Mouse (Mus musculus) adrenal gland, adult 2 months (tissue): ENCODE data around the gene Shcbp1l. TPM values are rescaled to one million over a fixed set of nuclear protein-coding genes. Genes with fewer than 3 reads are reported as not detected.
"Not testable (repeated sequence)": the region's sequence is repeated elsewhere in the genome, so short reads cannot be mapped to it uniquely, and the experiment has no call there.

Source experiments
- DNase-seq: peaks from one replicate; pipeline ENCODE4 v3.0.0; 2021
- polyA plus RNA-seq: library from polyadenylated mRNA; depleted of rRNA; stranded (reverse); fragments of >200 nt; gene quantifications from 2 replicates; pipeline ENCODE4 v1.2.3, GENCODE M21; 2012
- total RNA-seq, 2 experiments: library from RNA; stranded (reverse); gene quantifications; 2 replicates each; pipeline ENCODE4 v1.2.3; 2021

Shcbp1l gene
- total and polyA plus RNA-seq, 3 experiments: 0.14 to 0.45 (median 0.27) TPM

DNA sequence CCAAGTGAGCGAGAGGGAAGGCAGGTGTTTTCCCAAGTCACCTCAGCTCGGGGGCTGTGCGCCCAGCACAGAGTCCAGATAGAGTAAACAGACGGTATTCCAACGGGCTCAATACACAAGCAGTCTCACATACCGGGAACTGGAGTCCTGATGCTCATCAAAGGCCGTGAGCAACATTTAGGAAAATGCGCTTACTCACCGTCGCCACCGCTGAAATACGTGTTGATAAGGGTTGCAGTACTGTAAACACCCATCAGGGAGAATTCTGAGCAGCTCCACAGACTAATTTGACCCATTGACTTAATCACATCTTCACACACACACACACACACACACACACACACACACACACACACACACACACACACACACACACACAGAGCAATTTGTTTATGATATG, 691 bp upstream of the Shcbp1l start:
- no peak for DNase-seq

DNA sequence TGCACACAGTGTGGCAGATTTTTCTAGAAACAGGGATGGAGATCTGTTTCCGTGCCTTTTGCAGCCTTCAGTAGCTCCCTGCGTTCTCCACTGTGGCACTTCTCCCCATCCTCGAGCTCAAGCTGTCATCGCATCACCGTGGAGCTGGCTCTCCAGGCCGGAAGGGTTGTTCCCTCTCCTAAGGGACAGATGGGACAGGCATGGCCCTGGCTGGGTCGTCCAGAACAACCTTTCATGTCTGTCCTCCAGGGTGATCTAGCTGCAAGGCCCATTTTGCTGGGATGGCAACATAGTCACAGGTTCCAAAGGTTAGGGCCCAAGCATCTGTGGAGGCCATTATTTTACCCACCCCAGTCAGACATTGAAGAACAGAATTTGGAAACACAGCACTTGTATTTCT, 6.2 kb downstream of the Shcbp1l start:
- DNase-seq: no peak

DNA sequence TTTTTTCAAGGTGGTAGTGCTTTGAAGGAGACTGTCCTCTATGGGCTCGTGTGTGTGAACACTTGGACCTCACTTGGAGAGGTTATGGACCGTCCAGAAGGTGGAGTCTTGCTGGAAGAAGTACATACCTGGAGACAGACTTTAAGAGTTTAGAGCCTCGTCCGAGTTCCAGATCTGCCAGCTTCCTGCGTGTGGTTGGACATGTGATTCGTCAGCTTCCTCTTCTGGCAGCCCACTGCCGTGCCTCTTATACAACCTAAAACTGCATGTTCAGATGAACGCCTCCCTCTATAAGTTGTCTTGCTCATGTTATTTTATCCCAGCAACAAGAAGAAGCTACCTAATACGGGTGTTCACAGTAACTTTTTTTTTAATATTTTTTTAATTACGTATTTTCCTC, 6.7 kb downstream of the Shcbp1l start:
- DNase-seq: no peak

DNA sequence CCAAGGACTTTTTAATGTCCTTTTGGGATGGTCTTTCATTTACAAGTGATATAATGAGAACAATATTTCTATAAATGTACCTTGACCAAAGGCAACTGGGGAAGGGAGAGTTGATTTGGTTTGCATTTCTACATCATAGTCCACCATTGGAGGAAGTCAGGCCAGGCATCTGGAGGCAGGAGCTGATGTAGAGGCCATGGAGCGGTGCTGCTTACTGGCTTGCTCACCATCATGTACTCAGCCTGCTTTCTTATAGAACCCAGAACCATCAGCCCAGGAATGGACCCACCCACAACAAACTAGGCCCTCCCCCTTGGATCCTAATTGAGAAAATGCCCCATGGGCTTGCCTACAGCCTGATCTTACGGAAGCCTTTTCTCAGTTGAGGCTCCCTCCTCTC, 7.4 kb downstream of the Shcbp1l start:
- DNase-seq: no peak

DNA sequence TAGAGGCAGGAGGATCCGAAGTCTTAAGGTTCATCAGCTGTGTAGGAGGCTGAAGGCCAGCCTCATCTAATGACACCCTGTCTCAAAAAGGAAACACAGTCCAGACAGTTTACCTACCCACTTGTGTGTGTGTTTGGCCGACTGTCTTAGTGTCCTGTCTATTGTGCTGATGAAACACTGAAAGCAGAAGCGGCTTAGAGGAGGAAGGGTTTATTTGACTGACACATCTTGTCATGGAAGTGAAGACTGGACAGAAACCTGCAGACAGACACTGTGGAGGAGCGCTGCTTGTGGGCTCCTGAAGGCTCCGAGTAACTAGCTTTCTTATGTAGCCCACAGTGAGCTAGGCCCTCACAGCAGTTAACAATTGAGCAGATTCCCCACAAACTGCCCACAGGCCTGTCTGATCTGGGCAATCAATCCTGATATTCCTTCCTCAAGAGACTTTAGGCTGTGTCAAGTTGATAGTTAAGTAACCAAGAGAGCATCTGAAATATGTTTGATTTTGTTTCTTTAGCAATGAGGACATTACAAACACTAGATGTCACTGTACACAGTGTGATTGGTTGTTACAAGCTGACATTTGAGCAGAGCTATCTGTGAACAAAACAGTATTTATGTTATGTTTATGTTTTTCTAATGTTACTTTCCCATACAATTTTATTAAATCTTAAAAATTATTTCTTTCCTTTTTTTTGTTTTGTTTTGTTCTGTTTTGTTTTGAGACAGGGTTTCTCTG, 9.1 kb downstream of the Shcbp1l start:
- DNase-seq: no peak

DNA sequence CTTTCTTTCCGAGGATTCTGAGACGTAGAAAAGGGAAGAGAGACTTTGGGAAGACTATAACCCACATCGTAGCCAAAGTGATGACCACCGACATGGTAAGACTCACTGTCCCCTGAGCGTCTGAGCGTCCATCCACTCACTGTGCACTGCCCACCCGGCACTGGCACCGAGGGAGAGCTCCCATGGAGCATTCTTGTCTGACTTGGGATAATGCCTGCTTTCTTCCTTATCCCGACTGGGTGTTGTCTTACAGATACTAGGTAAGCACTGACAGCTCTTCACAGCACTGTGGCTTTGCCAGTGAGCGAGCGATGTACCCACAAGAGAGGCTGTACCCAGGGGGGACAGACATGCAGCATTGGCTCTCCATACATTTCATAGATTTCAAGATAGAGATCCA, 12.6 kb downstream of the Shcbp1l start:
- DNase-seq: no peak

DNA sequence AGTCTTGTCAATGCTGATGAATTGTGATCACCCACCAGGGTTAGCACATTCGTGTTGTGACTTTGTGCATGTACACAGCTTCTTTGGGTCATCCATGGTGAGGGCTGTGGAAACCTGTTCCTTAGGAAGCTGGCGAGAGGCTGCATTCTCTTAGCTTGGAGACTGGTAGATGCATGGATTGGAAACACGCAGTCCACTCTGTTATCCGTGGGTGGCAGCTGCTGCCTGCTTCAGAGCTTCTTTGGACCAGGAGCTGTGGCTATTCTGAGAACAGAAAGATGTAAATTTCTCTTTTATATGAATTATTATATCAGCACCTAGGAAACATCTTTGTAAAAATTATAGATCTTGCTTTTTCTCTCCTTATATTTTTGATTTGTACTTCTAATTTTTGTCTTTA, 15.8 kb downstream of the Shcbp1l start:
- no peak for DNase-seq

DNA sequence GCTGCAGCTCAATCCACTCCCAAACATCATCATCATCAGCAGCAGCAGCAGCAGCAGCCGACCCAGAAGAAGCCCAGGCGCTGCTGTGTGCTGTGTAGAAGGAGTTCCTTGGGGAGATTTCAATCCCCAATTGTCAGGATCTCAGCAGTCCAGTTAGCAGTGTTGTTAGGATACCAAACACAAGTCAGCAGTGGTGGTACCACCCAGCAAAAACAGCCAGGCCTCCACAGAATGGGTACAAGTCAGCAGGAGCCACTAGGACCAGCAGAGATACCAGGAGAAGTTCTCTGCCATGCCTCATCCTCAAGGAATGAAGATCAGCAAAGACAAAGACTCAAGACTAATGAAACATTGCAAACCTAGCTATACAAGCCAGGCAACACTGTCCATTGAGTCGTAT, 16.7 kb downstream of the Shcbp1l start:
- DNase-seq: no peak

DNA sequence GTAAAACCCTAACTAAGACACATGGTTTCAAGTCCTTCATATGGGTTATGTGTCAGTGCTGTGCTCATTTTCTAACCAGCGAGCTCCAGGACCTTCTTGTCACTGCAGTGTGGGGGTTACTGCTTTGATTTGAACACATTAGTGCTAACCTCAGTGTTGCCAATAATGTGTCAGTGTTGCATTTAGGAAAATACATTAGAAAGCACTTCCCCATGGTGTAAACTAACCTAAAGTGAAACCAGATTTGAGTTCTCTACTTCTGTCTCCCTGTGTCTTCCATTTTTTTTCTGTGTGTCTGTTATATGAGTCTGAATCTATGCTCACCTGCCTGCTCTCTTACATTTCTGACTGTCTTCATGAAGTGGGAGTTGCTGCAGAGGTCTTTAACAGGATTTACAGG, 18.1 kb downstream of the Shcbp1l start:
- DNase-seq: no peak

DNA sequence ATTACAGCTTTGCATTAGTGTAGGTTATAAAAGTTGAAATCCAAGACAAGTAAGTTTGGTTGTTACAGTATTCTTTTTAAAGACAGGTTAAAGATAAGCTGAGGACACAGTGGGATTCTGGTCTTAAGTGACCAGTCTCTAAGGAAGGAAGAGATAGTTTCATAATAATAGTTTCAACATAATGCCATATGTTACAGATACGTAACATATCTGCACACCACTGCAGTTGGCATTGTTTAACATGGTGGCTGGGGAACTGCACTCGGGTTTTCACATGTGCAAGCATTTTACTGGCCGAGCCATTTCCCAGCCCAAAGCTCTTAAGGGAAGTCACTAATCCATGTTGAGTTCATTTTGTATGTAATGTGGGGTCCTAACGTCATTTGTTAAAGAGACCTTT, 18.7 kb downstream of the Shcbp1l start:
- DNase-seq: no peak

DNA sequence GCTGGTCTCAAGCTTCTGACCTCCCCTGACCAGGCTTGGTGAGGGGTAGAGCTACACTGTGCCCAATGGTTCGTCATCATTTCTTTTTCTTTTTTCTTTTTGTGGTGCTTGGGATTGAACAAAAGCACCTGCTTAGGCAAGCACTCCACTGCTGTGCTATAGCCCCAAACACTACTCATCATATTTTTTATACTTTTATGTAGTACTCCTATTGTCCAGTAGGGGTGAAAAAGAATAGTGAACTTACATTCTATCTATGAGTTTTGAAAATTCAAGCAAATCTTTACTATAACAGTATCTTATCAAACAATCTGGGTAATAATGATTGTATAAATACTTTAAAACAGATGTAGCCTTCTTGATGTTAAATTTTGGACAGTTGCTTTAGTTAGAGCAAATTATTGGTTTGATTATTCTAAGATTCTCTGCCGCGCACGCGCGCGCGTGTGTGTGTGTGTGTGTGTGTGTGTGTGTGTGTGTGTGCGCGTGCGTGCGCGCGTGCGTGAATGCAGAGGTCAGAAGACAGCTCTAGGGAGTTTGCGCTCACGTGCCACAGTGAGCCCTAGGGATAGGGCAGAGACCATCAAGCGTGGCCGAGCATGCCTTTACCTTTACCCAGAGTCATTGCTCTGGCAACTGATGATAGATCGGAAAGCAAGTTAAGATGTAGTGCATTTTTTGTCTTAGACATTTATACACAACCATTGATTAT, 21.3 kb downstream of the Shcbp1l start:
- no peak for DNase-seq

DNA sequence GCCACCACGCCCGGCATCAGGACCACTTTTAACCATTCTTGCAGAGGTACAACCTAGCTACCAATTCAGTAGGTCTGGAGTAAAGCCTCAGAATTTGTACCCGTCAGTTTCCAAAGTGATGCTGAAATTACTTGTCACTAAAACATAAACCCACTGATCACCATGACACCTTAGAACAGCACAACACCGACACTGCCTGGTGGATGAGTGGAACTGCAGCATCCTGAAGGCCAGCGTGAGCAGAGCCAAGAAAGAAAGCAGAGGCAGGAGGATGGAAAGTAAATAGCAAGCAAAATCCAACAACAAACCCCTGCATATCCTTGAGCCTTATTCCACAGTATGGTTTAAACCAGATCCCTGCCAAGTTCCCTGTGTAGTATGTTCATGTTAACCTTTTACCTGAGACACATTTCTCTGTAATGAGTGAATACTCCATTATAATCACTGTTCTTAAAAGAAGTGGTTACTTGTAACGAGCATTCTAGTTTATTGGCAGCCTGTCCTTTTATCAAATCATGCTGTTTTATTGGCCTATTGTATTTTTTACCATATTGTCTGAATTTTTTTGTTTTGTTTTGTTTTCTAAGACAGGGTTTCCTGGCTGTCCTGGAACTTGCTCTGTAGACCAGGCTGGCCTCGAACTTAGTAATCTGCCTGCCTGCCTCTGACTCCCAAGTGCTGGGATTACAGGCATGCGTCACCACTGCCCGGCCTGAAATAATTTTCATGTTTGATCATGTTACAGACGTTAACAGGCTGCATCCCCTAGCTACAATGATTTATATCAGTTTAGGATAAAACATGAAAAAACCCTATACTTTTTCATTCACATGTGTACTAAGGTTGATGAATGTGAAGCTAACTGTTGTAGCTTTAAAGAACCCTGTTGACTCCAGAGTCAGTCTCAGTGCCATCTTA, 26.5 kb downstream of the Shcbp1l start:
- peak; percentile 17 for DNase-seq

DNA sequence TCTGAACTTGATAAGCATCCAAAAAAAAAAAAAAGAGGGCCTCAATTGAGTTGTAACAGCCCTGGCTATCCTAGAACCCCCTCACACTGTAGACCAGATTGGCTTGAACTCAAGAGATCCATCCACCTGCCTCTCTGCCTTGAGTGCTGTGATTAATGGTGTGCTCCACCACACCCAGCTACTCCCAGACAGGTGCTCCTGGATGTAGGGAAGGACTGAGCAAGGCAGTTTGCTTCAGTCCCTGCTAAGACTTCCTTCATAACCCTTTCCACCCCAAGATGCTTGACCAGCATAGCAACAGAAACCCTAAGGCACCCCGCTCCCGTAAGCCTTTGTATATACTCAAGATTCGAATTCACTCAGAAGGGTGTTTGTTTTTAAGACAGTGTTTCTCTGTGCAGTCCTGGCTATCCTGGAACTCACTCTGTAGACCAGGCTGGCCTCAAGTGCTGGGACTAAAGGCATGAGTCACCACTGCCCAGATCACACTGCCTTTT, 28.2 kb downstream of the Shcbp1l start:
- DNase-seq: no peak

DNA sequence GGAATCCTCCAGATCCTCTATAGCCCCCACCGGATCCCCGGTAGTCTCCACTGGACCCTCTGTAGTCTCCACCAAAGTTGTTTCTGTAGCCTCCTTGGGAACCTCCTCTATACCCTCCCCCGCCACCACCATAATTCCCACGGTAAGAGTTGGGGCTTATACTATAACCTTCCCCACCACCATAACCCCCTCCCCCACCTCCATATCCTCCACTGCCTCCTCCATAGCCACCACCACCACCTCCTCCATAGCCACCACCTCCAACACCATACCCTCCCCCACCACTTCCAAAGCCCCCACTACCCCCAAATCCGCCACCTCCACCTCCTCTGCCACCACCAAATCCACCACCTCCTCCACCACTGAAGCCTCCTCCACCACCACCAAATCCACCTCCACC, 31.2 kb downstream of the Shcbp1l start:
- DNase-seq: no peak

DNA sequence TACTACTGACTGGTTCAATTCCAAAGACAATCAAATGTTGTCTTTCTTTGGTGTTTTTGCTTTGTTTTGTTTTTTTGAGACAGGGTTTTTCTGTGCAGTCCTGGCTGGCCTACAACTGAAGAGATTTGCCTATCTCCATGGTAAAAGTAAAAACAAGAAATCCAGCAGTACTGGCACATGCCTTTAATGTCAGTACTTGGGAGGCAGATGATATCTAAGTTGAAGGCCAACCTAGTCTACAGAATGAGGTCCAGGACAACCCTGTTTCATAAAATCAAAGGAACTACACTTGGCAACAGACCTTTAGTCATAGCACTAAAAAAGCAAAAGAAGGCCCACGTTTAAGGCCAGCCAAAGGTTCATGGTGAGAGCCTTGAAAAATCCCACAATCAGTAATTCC, 36.8 kb downstream of the Shcbp1l start:
- peak; percentile 53 for DNase-seq

DNA sequence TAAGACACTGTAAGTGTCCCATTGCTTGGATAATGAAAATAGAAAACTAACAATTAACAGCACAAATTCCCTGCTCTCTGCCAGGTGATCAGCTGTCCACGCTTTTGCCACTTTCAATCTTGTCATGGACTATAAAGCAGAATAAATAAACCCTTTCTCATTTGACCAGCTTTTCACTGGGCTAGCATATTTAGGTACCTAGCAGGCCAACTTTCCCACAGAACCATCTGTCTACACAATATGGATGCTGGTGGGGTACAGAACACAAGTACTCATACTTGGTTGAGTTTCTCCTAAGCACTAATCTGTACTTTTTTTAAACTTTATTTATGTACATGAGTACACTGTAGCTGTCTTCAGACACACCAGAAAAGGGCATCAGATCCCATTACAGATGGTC, 54.3 kb downstream of the Shcbp1l start:
- DNase-seq: no peak

DNA sequence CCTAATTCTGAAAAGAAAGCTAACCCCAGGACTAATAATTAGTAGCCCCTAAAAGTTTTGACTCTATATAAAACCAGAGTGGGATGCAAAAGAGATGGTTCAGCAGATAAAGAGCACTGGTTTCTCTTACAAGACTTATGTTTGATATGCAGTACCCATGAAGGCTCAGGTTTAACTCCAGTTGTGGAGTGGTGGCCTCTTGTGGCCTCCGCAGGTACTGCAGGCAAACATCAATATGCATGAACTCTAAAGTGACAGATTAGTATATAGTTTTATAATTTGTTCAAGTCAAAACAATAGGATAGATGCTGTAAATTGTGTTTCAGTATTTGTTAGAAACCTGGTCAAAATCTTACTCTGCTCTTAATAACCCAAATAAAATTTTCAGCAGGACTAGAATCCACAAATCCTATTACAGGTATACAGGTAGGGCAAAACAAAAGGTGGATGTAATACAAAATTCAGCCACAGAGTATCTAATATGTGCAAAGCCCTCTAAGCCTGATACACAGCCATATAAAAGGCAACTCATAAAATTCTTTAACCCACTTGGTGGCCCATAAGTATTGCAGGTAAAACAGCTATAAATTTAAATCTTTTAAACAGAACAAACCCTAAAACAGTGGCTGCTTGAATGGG, 55.5 kb downstream of the Shcbp1l start:
- DNase-seq: peak; percentile 60

DNA sequence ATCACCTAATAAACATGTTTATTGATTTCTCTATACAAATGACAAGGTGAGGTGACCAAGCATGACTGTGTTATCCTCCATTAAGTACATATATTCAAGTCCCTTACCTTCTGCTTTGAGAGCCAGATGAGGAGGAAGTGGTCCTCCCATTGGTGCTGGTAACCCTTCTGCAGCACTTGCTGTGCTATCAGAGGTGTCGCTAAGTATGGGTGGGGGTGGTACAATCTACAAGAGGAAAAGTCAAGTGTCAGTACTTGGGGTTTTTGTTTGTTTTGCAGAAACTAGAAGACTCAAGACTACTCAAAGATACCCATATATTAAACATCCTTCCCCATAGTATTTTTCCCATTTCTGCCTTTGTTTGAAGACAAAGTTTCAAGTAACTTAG, 56.1 kb downstream of the Shcbp1l start:
- no peak for DNase-seq

DNA sequence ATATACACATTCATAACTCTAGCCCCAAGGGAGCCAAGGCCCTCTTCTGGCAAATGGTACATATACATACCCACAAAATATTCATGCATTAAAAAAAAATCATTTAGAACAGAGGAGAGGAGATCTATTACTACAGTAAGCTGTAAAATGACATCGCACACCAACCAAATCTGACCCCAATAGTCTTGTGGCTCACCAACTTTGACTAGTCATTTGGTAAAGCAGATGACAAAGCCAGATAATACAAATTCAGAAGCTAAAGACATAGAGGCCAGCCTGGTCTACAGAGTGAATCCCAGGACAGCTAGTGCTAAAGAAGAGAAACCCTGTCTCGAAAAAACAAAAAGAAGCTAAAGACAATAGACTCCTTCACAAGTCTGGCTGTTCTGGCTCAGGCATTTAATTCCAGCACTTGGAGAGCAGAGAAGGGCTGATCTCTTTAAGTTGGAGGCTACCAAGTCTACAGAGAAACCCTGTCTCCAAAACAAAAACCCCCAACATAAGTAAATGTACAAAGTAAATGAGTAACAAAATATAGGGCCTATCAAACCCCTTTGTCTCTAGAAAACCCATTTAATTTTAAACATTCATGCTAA, 60.3 kb downstream of the Shcbp1l start:
- no peak for DNase-seq

DNA sequence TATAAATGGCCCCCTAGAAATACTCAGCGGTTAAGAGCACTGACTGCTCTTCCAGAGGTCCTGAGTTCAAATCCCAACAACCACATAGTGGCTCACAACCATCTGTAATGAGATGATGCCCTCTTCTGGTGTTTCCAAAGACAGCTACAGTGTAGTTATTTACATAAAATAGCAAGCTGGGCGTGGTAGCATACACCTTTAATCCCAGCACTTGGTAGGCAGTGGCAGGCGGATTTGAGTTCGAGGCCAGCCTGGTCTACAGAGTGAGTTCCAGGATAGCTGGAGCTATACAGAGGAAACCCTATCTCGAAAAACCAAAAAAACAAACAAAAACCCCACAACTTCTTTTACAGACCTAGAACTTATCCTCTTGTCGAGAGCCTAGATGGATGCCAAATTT, 61.2 kb downstream of the Shcbp1l start:
- not testable (repeated sequence) for DNase-seq

DNA sequence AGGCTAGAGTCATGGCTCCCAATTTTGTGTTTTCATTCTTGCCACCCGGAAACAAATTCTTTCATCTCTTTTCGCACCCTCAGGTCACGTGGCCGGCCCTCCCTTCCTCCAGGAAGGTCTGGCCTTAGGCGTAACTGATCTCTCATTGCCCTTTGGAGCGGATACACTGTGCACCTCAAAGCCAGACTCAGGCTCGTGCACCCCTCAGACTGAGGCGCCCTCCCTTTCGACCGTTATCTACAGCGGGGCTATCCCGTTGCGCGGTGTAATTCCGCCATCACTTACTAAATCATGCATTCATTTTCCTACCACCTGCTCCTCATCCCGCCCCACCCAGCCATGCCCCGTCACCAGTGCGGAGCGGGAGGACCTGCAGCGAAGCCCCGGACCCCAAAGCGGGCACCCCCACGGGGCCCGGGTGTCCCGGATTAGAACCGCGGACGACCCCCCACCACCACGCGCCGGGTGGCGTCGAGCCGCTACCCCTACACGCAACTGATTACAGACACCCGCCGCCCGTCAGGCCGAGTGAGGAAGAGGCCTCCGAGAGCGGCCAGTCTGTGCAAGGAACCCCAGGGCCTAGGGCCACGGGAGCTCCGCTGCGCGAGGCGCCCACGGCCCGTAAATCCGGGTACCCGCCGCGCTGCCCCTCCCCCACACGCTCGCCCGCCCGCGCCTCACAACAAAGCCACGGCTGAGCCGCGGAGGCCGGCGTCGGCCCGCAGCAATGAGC, 62.0 kb downstream of the Shcbp1l start:
- peak; percentile 71 for DNase-seq
